19 mouse cellular contexts compared by ENCODE assay signal in the genomic region with DNA sequence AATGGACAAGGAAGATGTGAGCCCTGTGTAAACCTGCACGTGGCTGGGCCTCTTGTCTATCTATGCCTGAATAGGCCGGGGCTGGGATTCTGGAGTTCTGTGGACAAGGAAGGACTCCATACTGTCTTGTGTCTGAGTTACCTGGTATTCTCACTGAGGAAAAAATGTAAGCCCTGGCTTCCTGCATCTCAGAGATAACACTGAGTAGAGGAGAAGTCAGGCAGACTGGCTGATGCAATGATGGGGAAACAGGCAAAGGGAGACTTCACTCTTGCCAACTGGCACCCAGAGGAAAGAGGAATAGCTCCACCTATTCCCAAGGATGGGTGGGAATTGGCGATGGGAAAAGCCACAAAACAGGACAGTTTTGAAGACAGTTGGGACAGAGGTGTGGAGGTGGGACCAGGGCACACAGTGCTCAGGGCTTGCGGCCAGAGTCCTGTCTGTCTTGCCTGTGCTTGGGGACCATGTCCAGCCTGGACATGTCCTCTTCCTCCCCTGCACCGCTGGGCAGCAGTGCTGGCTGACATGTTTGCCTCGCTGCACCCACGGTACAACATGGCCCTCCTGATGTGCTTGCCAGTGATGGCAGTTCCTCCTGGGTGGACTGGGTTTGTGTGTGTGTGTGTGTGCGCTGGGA. TPM values are rescaled to one million over a fixed set of nuclear protein-coding genes. Genes with fewer than 3 reads are reported as not detected.
A peak's percentile ranks its signal among the peaks of the same experiment; 100 is the strongest.
DNase-seq lines count a peak whose midpoint lies in the region; ATAC-seq lines count a peak whose summit lies in the region.
"Had no signal": no experiment of that assay in that cellular context is flagged by ENCODE, and none has a peak within 500 bp of the region (broad histone marks: within the 10 kb centered on the region; RNA-seq: fewer than 3 reads in every experiment).

No protein-coding gene starts in this region.

- DNase-seq in forebrain, embryonic 10.5 days (ENCODE audit: extremely low spot score, low spot score), result no peak
- no peak for DNase-seq in hindbrain, embryonic 10.5 days (ENCODE audit: low spot score)
- DNase-seq in 3T3-L1 (ENCODE audit: low read depth, low spot score), result peak; percentile 96
- peak; percentile 45 for DNase-seq in brain, adult 2 months (ENCODE audit: low read depth, low spot score)
- no peak for DNase-seq in retina, embryonic 14.5 days (ENCODE audit: low spot score)
- DNase-seq: B cell, adult 2 months; kidney, postnatal 10 days; liver; lung, adult 18-20 months; lung, postnatal 36 days; midbrain, embryonic 14.5 days had no signal

- no peaks in the 10 kb centered on the region for H3K9me3 ChIP-seq in forebrain, embryonic 10.5 days
- H3K9me3 ChIP-seq in forebrain, embryonic 12.5 days, result no peaks in the 10 kb centered on the region
- no peaks in the 10 kb centered on the region for H3K9me3 ChIP-seq in hindbrain, embryonic 10.5 days
- no peaks in the 10 kb centered on the region for H3K9me3 ChIP-seq in hindbrain, embryonic 16.5 days (ENCODE audit: control insufficient read depth, low read length)
- H3K9me3 ChIP-seq in kidney, embryonic 15.5 days (replicated peaks), result no peaks in the 10 kb centered on the region
- H3K9me3 ChIP-seq: embryonic facial prominence, embryonic 10.5 days; hindbrain, embryonic 15.5 days had no signal

- H3K9ac ChIP-seq in forebrain, embryonic 12.5 days, result no peak overlapping the region
- no peak overlapping the region for H3K9ac ChIP-seq in hindbrain, embryonic 16.5 days (ENCODE audit: low read depth, low read length)
- H3K9ac ChIP-seq in kidney, embryonic 15.5 days, result no peak overlapping the region
- H3K9ac ChIP-seq: hindbrain, embryonic 15.5 days had no signal

- H3K27ac ChIP-seq in forebrain, embryonic 10.5 days, result peak overlapping the region; percentile 56
- no peak overlapping the region for H3K27ac ChIP-seq in forebrain, embryonic 12.5 days
- peak overlapping the region; percentile 72; the same call in 1 of the 2 replicates for H3K27ac ChIP-seq in hindbrain, embryonic 10.5 days
- H3K27ac ChIP-seq in hindbrain, embryonic 16.5 days (ENCODE audit: low read depth, low read length), result no peak overlapping the region
- no peak overlapping the region for H3K27ac ChIP-seq in kidney, embryonic 15.5 days
- H3K27ac ChIP-seq: embryonic facial prominence, embryonic 10.5 days; heart, adult 2 months; hindbrain, embryonic 15.5 days had no signal

- no peak overlapping the region for H3K4me2 ChIP-seq in forebrain, embryonic 12.5 days
- no peak overlapping the region for H3K4me2 ChIP-seq in hindbrain, embryonic 16.5 days (ENCODE audit: low read length)
- H3K4me2 ChIP-seq in kidney, embryonic 15.5 days, result no peak overlapping the region
- H3K4me2 ChIP-seq: hindbrain, embryonic 15.5 days had no signal

- no peaks in the 10 kb centered on the region for H3K27me3 ChIP-seq in forebrain, embryonic 10.5 days (ENCODE audit: poor library complexity, severe bottlenecking)
- no peaks in the 10 kb centered on the region for H3K27me3 ChIP-seq in forebrain, embryonic 12.5 days
- H3K27me3 ChIP-seq in hindbrain, embryonic 10.5 days (ENCODE audit: insufficient read depth, poor library complexity, severe bottlenecking), result no peaks in the 10 kb centered on the region; the same call in 1 of the 2 replicates
- no peaks in the 10 kb centered on the region for H3K27me3 ChIP-seq in hindbrain, embryonic 16.5 days (replicated peaks; ENCODE audit: control insufficient read depth, insufficient read depth, low read length)
- H3K27me3 ChIP-seq in kidney, embryonic 15.5 days, result no peaks in the 10 kb centered on the region
- H3K27me3 ChIP-seq: hindbrain, embryonic 15.5 days had no signal

- WGBS in forebrain, embryonic 10.5 days, result 83% methylated on average over 8 of the region's 8 CpGs
- WGBS in forebrain, embryonic 12.5 days, result 84% methylated on average over 8 of the region's 8 CpGs
- 78% methylated on average over 8 of the region's 8 CpGs for WGBS in hindbrain, embryonic 10.5 days
- WGBS in hindbrain, embryonic 16.5 days, result 73% methylated on average over 8 of the region's 8 CpGs
- WGBS in kidney, embryonic 15.5 days, result 59% methylated on average over 7 of the region's 8 CpGs

- no peak for ATAC-seq in forebrain, embryonic 12.5 days (ENCODE audit: low FRiP score)
- no peak for ATAC-seq in hindbrain, embryonic 16.5 days
- no peak; the same call in 1 of the 2 replicates for ATAC-seq in kidney, embryonic 15.5 days (replicated peaks; ENCODE audit: low FRiP score)
- ATAC-seq: intestine, postnatal 0 days had no signal

- 0 out of 2 replicates have a peak, but pooled peaks cover 3% of the 10 kb centered on the region for H3K36me3 ChIP-seq in forebrain, embryonic 10.5 days (replicated peaks)
- H3K36me3 ChIP-seq in forebrain, embryonic 12.5 days (replicated peaks), result no peaks in the 10 kb centered on the region
- no peaks in the 10 kb centered on the region for H3K36me3 ChIP-seq in hindbrain, embryonic 10.5 days
- H3K36me3 ChIP-seq in hindbrain, embryonic 16.5 days (ENCODE audit: control insufficient read depth, insufficient read depth, low read length), result no peaks in the 10 kb centered on the region
- H3K36me3 ChIP-seq in kidney, embryonic 15.5 days, result no peaks in the 10 kb centered on the region
- H3K36me3 ChIP-seq: hindbrain, embryonic 15.5 days had no signal

- H3K4me1 ChIP-seq in forebrain, embryonic 10.5 days, result peaks cover 14% of the 10 kb centered on the region
- H3K4me1 ChIP-seq in forebrain, embryonic 12.5 days, result peaks cover 12% of the 10 kb centered on the region
- peaks cover 35% of the 10 kb centered on the region for H3K4me1 ChIP-seq in hindbrain, embryonic 10.5 days (replicated peaks)
- H3K4me1 ChIP-seq in hindbrain, embryonic 16.5 days (ENCODE audit: control insufficient read depth, insufficient read depth, low read depth, low read length), result peaks cover 5% of the 10 kb centered on the region; the same call in 1 of the 2 replicates
- H3K4me1 ChIP-seq in kidney, embryonic 15.5 days, result peaks cover 21% of the 10 kb centered on the region

- no peak overlapping the region for H3K4me3 ChIP-seq in forebrain, embryonic 10.5 days
- H3K4me3 ChIP-seq in forebrain, embryonic 12.5 days (replicated peaks), result no peak overlapping the region
- no peak overlapping the region for H3K4me3 ChIP-seq in hindbrain, embryonic 10.5 days
- H3K4me3 ChIP-seq in hindbrain, embryonic 16.5 days (ENCODE audit: low read length), result no peak overlapping the region
- no peak overlapping the region for H3K4me3 ChIP-seq in kidney, embryonic 15.5 days (replicated peaks)
- H3K4me3 ChIP-seq: embryonic facial prominence, embryonic 10.5 days; erythroblast, embryonic 14.5 days; heart, adult 2 months; hindbrain, embryonic 15.5 days had no signal

RNA-seq across cellular contexts. Expression of gene Fbln2, which starts 48.2 kb away (rescaled TPM):
- 30.5 and 35.4 TPM in 2 replicates for polyA plus RNA-seq in forebrain, embryonic 10.5 days (2016; fragmentation: Nextera tagmentation; extraction: Ambion mirVana)
- polyA plus RNA-seq in forebrain, embryonic 12.5 days (2016; fragmentation: Nextera tagmentation; extraction: Ambion mirVana), result 39.4 and 45.6 TPM in 2 replicates
- 28.5 and 32.2 TPM in 2 replicates for polyA plus RNA-seq in hindbrain, embryonic 10.5 days (2016; fragmentation: Nextera tagmentation; extraction: Ambion mirVana)
- polyA plus RNA-seq in hindbrain, embryonic 16.5 days (2015; fragmentation: Nextera tagmentation; extraction: Ambion mirVana), result 29.7 and 34.2 TPM in 2 replicates
- 38.9 and 56.4 TPM in 2 replicates for polyA plus RNA-seq in kidney, embryonic 15.5 days (2015; fragmentation: Nextera tagmentation; extraction: Ambion mirVana)

Comparison
In these comparisons a context has a peak if more than half of its experiments do, and no peak if none do; other contexts are left out.
1. H3K27ac ChIP-seq: peak in forebrain, embryonic 10.5 days (single experiment) and hindbrain, embryonic 10.5 days (single experiment); none in forebrain, embryonic 12.5 days (single experiment), hindbrain, embryonic 16.5 days (single experiment) and kidney, embryonic 15.5 days (single experiment).
2. DNase-seq: peak in 3T3-L1 (single experiment) and brain, adult 2 months (single experiment); none in forebrain, embryonic 10.5 days (single experiment), hindbrain, embryonic 10.5 days (single experiment) and retina, embryonic 14.5 days (single experiment).